Mouse (Mus musculus) megakaryocyte progenitor cell, adult 5-6 weeks (primary cell): ENCODE results near the gene Rhcg. TPM values are rescaled to one million over a fixed set of nuclear protein-coding genes. Genes with fewer than 3 reads are reported as not detected.

Experiments
- ATAC-seq: replicated peaks from 2 replicates; pipeline ENCODE4 v1.8.0; 2016; ENCODE audit warnings: mild to moderate bottlenecking, moderate TSS enrichment, inconsistent platforms; ENCODE audit not compliant: poor library complexity
- total RNA-seq, 2 experiments: library from RNA; stranded (forward) in 1 of 2; stranded (reverse) in 1 of 2; fragments of 157-497, 149-512 nt in 1 of 2; fragments of 200-1000 nt in 1 of 2; gene quantifications; 2 replicates each; pipeline versions ENCODE4 v1.2.3 to v1.2.4; 2015 to 2017

The Rhcg gene
- total RNA-seq, 2 experiments from 2014 or later, result 0.17 to 1.9 TPM

GRCm38 (mm10) chr7:79555368-79556034, 62.0 kb downstream of the Rhcg start:
- peak; percentile 66 for ATAC-seq

GRCm38 (mm10) chr7:79552702-79553101, 64.8 kb downstream of the Rhcg start:
- peak; percentile 50; the same call in 1 of the 2 replicates for ATAC-seq

- no peak for ATAC-seq
Measured at GRCm38 (mm10) chr7:79548893-79549555, 68.4 kb downstream of the Rhcg start.

- peak; percentile 91 for ATAC-seq
Measured at GRCm38 (mm10) chr7:79547092-79547491, 70.4 kb downstream of the Rhcg start.

- ATAC-seq, result no peak
Measured at GRCm38 (mm10) chr7:79545066-79545400, 72.4 kb downstream of the Rhcg start.

GRCm38 (mm10) chr7:79544281-79545065, 73.0 kb downstream of the Rhcg start:
- ATAC-seq, result no peak

Other genes with a start within 250 kb of the Rhcg start
- gene Rlbp1, start 230.6 kb downstream of the Rhcg start, total RNA-seq (2015), result not detected in 2 replicates
- gene Rlbp1, start 230.6 kb downstream of the Rhcg start, total RNA-seq (2017), result not detected in 2 replicates
- 11.5 and 11.9 TPM in 2 replicates for gene Fanci, start 225.7 kb downstream of the Rhcg start, total RNA-seq (2015)
- gene Fanci, start 225.7 kb downstream of the Rhcg start, total RNA-seq (2017), result 22.8 and 24.8 TPM in 2 replicates
- gene Polg, start 151.3 kb downstream of the Rhcg start, total RNA-seq (2015), result 21.2 and 22.5 TPM in 2 replicates
- 41.3 and 52.0 TPM in 2 replicates for gene Polg, start 151.3 kb downstream of the Rhcg start, total RNA-seq (2017)
- 32.2 and 41.3 TPM in 2 replicates for gene Ticrr, start 42.5 kb upstream of the Rhcg start, total RNA-seq (2015)
- gene Ticrr, start 42.5 kb upstream of the Rhcg start, total RNA-seq (2017), result 16.9 and 19.4 TPM in 2 replicates
- 0.30 and 0.49 TPM in 2 replicates for gene Kif7, start 98.1 kb upstream of the Rhcg start, total RNA-seq (2015)
- gene Kif7, start 98.1 kb upstream of the Rhcg start, total RNA-seq (2017), result 1.0 and 1.5 TPM in 2 replicates
- not detected in 2 replicates for gene Plin1, start 115.2 kb upstream of the Rhcg start, total RNA-seq (2015)
- not detected in 2 replicates for gene Plin1, start 115.2 kb upstream of the Rhcg start, total RNA-seq (2017)
- 1.7 TPM in 2 replicates for gene Pex11a, start 125.5 kb upstream of the Rhcg start, total RNA-seq (2015)
- gene Pex11a, start 125.5 kb upstream of the Rhcg start, total RNA-seq (2017), result 1.7 and 2.4 TPM in 2 replicates
- gene Wdr93, start 125.5 kb upstream of the Rhcg start, total RNA-seq (2015), result not detected in 2 replicates
- not detected in 2 replicates for gene Wdr93, start 125.5 kb upstream of the Rhcg start, total RNA-seq (2017)
- gene Mesp1, start 176.1 kb upstream of the Rhcg start, total RNA-seq (2015), result not detected in 2 replicates
- gene Mesp1, start 176.1 kb upstream of the Rhcg start, total RNA-seq (2017), result not detected in 2 replicates
- gene Mesp2, start 193.1 kb upstream of the Rhcg start, total RNA-seq (2015), result 0.10 TPM in 1 of 2 replicates, not detected in the other
- gene Mesp2, start 193.1 kb upstream of the Rhcg start, total RNA-seq (2017), result 0.27 TPM in 1 of 2 replicates, not detected in the other
- gene Anpep, start 243.4 kb upstream of the Rhcg start, total RNA-seq (2015), result 1.2 and 2.3 TPM in 2 replicates
- not detected in 2 replicates for gene Anpep, start 243.4 kb upstream of the Rhcg start, total RNA-seq (2017)